Comparison of ENCODE assay signal across 12 mouse cellular contexts in the genomic region with DNA sequence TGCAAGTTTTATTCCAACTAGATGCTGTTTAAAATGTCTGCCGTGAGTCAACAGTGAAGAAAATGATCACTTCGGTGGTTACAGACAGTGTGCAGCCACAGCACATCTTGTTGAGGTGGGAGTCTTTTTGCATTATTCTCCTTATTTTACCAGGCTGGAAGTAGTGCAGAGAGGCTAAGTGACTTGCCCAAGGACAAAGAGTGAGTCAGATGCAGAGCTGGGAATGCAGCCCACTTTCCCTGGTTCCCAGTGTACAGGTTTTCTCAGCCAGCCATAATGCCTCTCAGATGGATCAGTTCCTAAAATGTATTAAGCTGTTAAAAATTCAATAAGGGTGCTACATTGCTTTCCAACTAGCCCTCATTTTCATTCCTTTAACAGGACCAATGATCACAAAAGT. TPM values are rescaled to one million over a fixed set of nuclear protein-coding genes. Genes with fewer than 3 reads are reported as not detected.
DNase-seq lines count a peak whose midpoint lies in the region; TF ChIP-seq lines count a peak whose summit lies in the region.
"Had no signal": no experiment of that assay in that cellular context is flagged by ENCODE, and none has a peak within 500 bp of the region (broad histone marks: within the 10 kb centered on the region; RNA-seq: fewer than 3 reads in every experiment).

No protein-coding gene starts in this region.

- H3K9me3 ChIP-seq in heart, embryonic 10.5 days = no peaks in the 10 kb centered on the region
- H3K9me3 ChIP-seq: hindbrain, embryonic 13.5 days had no signal

- TF ChIP-seq CTCF in left cerebral cortex, adult 2 months (IDR thresholded peaks at IDR 0.05) = no peak

- no peak overlapping the region for H3K27ac ChIP-seq in heart, embryonic 10.5 days
- peak overlapping the region; percentile 82 for H3K27ac ChIP-seq in left cerebral cortex, adult 2 months
- H3K27ac ChIP-seq: hindbrain, embryonic 13.5 days had no signal

- H3K4me1 ChIP-seq in heart, embryonic 10.5 days = no peaks in the 10 kb centered on the region
- H3K4me1 ChIP-seq: hindbrain, embryonic 13.5 days had no signal

- H3K36me3 ChIP-seq in heart, embryonic 10.5 days = no peaks in the 10 kb centered on the region
- H3K36me3 ChIP-seq: hindbrain, embryonic 13.5 days had no signal

- intact Hi-C loops in left cerebral cortex, adult 2 months (cut with DNase I) = loop anchor here (5.0 kb wide), 1 partner anchor 112 kb away; no protein-coding TSS in a partner anchor

- DNase-seq in adrenal gland, adult 2 months = peak; percentile 11
- no peak for DNase-seq in adrenal gland, postnatal 4 days (ENCODE audit: low spot score in 2 of 2)
- DNase-seq in heart, adult 11 months = peak; percentile 27
- no peak for DNase-seq in heart, embryonic 10.5 days (ENCODE audit: low spot score)
- DNase-seq in left cerebral cortex, adult 2 months (ENCODE audit: extremely low spot score in 1 of 2, low spot score in 2 of 2) = peak; percentile 45 to 46
- peak; percentile 79 for DNase-seq in telencephalon, adult 2 months (ENCODE audit: low read depth, low spot score)
- DNase-seq in gastrocnemius, adult 8-10 months (ENCODE audit: low spot score in 2 of 2) = no peak
- DNase-seq in ovary, postnatal 14 days (ENCODE audit: low spot score) = no peak
- DNase-seq: gastrocnemius, postnatal 10 days; kidney, adult 2 months had no signal

- 84% methylated on average over 2 of the region's 2 CpGs for WGBS in heart, embryonic 10.5 days

- no peak overlapping the region for H3K4me3 ChIP-seq in heart, embryonic 10.5 days
- no peak overlapping the region for H3K4me3 ChIP-seq in left cerebral cortex, adult 2 months
- H3K4me3 ChIP-seq: hindbrain, embryonic 13.5 days had no signal

- H3K27me3 ChIP-seq in heart, embryonic 10.5 days (ENCODE audit: insufficient read depth, poor library complexity, severe bottlenecking) = no peaks in the 10 kb centered on the region
- H3K27me3 ChIP-seq: hindbrain, embryonic 13.5 days had no signal

RNA-seq across cellular contexts. Expression of a gene that starts 14.5 kb away (rescaled TPM):
- 1 to 10 TPM; 1.8 to 1.9 TPM for total RNA-seq in adrenal gland, adult 2 months (2021)
- 0.44 and 0.52 TPM in 2 replicates for polyA plus RNA-seq in adrenal gland, adult 2 months (2012; rRNA removed)
- total RNA-seq in adrenal gland, postnatal 4 days (2021) = 1 to 10 TPM; 5.5 to 6.8 TPM
- 0.09 TPM in 1 of 2 replicates, not detected in the other for polyA plus RNA-seq in heart, embryonic 10.5 days (2016; fragmentation: Nextera tagmentation; extraction: Ambion mirVana)
- 10 to 100 TPM; 59.1 to 65.2 TPM for total RNA-seq in left cerebral cortex, adult 2 months (2021)
- total RNA-seq in gastrocnemius, adult 8-10 months (2022) = under 1 TPM in 1 of 4 experiments, not detected in 3; 0.05 TPM
- polyA plus RNA-seq: kidney, adult 2 months; liver, adult 2 months had no signal

Comparison
In these comparisons a context has a peak if more than half of its experiments do, and no peak if none do; other contexts are left out.
1. DNase-seq: peak in adrenal gland, adult 2 months (single experiment), heart, adult 11 months (single experiment), left cerebral cortex, adult 2 months (2 of 2) and telencephalon, adult 2 months (single experiment); none in adrenal gland, postnatal 4 days (0 of 2), heart, embryonic 10.5 days (single experiment), gastrocnemius, adult 8-10 months (0 of 2) and ovary, postnatal 14 days (single experiment).
2. RNA of a gene that starts 14.5 kb away (total RNA-seq): 59.1 to 65.2 TPM in left cerebral cortex, adult 2 months; 5.5 to 6.8 TPM in adrenal gland, postnatal 4 days, 1.8 to 1.9 TPM in adrenal gland, adult 2 months and 0.05 TPM in gastrocnemius, adult 8-10 months; every median in the first group is over 4 times any median in the second.